Mouse (Mus musculus): ENCODE measurements around the gene Dera. TPM values are rescaled to one million over a fixed set of nuclear protein-coding genes. Genes with fewer than 3 reads are reported as not detected.

Dera gene
- polyA plus RNA-seq, 1 experiment = 27.7 TPM

DNA sequence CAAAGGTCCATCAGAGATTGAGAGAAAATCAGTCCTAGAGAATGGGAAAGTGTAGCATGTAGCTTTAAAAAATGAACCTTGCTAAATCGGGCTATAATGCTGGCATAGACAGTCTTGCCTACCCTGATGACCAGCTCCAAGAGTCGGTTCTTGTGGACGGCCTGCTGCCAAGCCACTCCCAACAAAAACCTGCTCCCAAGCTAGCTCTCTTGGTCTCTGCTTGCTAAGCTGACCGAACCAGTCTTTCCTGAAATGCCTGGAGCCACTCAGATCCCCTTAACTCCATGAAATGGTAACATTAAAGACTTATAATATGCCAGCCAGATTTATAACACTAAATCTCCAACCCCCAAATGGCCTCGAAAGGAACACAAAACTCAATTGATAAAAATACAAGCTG, 146.9 kb downstream of the Dera start:
- WGBS = 94% methylated on average over 5 of the region's 5 CpGs
- Histone ChIP-seq H3K27me3 (ENCODE audit: control insufficient read depth, insufficient read depth, low read length) (no peaks in the 10 kb centered on the region), H3K4me3 (ENCODE audit: control insufficient read depth, insufficient read depth, low read length) (no peak overlapping the region), H3K27ac (ENCODE audit: control insufficient read depth, insufficient read depth, low read length) (no peak overlapping the region), H3K4me1 (replicated peaks; ENCODE audit: control insufficient read depth, insufficient read depth, low read length) (no peaks in the 10 kb centered on the region), H3K36me3 (ENCODE audit: control insufficient read depth, insufficient read depth, low read length) (no peaks in the 10 kb centered on the region)
- no peak for DNase-seq
- TF ChIP-seq POLR2A (IDR thresholded peaks at IDR 0.05; ENCODE audit: control insufficient read depth, extremely low read depth, insufficient read depth, low read length, poor library complexity) (no peak), CTCF (IDR thresholded peaks at IDR 0.05; ENCODE audit: borderline replicate concordance, control insufficient read depth, extremely low read depth, insufficient read depth, low read length, poor library complexity) (no peak)

Other genes with a start within 250 kb of the Dera start
- 1.8 and 2.5 TPM in 2 replicates for gene Eps8, start 99.7 kb upstream of the Dera start, polyA plus RNA-seq (2012; rRNA removed)
- 39.9 and 55.7 TPM in 2 replicates for gene Strap, start 19.5 kb upstream of the Dera start, polyA plus RNA-seq (2012; rRNA removed)

Data from thymus, adult 2 months (tissue).